Mouse (Mus musculus): ENCODE measurements around the gene Pam.
"Not testable (repeated sequence)": the region's sequence is repeated elsewhere in the genome, so short reads cannot be mapped to it uniquely, and the experiment has no call there.

Gene Pam

DNA sequence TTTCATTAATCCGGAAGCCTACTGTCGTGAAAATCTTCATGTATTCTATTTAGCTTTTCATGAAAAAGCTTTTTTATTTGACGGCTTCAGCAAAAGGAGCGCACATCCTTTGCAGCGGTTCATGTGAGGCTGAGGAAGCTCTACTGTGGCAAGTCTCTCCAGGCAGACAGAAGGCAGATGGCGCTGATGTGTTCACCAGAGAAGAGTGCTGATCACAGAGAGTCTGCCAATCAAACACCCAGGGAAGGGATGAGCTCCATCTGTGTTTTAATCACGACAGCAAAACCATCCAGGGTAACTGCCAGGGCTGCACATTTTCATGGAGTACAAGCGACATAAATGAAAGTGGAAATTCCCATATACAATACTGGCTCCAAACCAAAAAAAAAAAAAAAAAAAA, 63.6 kb downstream of the Pam start:
- peak; percentile 7 for DNase-seq

DNA sequence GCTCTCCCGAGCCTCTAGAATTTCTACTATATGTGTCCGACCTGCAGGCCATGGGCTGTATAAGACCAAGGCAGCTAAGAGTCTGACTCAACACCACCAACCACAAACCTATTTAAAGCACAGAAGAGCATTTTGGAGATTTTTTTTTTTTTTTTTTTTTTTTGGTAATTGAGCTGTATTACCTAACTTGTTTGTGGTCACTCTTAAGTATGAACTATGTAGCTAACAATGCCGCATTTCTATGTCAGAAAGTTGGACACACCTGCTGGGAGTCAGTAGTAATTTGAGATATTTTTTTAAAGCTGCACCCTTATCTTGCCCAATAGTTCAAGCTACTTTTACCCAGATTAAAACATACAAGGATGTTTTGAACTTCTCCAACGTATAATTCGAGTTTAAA, 66.4 kb downstream of the Pam start:
- no peak for DNase-seq

DNA sequence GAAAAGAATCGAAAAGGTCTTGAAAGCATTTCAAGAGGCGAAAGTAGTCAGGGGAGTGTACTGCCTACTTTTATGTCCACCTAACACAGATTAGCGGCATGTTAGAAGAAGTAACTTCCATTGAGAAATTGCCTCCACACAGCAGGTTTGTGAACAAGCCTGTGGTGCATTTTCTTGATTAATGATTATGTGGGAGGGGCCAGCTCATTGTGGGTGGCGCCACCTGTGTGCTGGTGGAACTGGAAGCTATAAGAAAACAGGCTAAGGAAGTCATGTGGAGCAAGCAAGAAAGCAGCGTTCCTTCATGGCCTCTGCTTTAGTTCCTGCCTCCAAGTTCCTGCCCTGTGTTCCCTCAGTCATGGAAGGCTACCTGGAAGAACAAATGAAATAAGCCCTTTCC, 67.0 kb downstream of the Pam start:
- DNase-seq: no peak

DNA sequence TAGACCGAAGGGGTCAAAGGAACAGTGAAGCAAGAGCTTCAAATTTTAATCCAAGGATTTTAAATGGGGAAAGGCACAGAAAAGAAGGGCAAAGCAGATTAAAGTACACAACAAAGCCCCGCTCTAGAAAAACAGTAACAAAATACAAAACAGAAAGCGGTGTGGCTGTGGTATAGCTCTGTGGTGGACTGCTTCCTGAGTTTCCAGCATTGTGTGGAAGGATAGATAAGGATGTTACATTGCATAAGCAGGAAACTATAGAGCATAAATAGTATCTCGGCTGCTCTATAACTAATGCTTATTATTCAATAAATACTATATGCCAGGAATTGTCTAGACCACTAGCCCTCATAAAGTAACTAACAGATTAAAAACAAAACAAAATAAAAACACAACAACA, 67.5 kb downstream of the Pam start:
- DNase-seq: no peak

DNA sequence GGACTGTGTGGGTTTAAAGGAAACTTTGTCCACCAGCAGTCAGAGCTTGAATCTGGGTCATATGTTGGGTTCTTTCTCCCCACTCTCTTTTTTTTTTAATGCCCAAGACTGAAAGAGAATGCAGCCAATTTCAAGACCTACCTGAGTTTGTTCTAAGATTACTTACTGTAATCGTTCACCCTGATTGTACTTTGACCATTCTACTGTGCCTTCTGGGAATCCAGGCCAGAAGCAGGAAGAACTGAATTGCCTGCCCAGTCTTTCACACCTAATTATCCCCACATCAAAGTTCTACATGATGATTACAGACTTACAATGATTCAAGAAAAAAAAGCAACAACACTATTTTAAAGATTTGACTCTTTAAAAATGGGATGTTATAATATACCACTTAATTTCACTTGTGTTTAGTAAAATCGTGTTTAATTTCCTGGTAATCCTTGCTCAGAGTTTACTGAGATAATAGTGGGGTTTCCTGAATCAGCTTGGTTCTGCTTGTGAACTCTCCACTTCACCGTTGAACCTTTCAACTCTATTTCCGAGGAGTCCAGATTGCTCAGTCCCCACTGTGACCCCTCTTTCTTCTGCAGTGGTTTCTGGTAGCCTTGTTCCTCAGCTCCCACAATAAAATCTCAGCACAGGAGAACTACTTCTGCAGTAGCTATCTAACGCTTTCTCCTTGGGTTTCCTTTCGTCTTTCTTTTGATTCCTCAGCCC, 69.4 kb downstream of the Pam start:
- DNase-seq: no peak

DNA sequence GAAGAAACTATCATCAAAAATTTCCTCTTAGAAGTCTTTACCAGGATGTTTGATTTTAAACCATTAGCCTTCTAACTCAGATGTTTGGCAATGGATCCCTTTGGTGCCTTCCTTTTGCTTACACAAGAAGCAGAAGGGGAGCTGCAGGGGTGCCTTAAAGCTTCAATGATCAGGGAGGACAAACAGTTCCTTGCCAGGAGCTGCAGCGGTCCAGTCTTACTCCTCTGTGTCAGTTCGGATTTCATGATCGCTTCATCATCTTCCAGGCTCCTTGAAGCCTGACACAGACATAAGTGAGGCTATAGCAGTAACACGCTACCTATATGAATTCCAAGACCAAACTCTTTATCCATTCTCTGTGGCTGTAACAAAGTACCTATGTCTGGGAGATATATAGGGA, 71.6 kb downstream of the Pam start:
- DNase-seq: no peak

DNA sequence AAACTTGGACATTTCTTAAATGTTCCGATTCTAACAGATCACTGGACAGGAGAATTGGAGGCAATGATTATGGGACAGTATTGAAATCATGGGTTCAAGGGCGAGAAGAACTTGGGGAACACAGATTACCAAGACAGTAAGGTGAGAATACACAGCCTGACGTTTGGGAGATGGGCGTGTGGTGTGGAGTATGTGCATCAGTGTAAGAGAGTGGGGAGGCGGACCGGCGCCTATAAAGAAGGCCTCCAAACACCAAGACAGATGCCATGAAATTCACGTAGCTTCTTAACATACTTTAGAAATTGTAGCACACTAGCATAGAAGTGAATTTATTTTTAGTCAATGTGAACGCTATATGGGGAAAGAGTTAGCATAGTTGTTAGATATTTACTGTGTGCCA, 76.5 kb downstream of the Pam start:
- DNase-seq: no peak

DNA sequence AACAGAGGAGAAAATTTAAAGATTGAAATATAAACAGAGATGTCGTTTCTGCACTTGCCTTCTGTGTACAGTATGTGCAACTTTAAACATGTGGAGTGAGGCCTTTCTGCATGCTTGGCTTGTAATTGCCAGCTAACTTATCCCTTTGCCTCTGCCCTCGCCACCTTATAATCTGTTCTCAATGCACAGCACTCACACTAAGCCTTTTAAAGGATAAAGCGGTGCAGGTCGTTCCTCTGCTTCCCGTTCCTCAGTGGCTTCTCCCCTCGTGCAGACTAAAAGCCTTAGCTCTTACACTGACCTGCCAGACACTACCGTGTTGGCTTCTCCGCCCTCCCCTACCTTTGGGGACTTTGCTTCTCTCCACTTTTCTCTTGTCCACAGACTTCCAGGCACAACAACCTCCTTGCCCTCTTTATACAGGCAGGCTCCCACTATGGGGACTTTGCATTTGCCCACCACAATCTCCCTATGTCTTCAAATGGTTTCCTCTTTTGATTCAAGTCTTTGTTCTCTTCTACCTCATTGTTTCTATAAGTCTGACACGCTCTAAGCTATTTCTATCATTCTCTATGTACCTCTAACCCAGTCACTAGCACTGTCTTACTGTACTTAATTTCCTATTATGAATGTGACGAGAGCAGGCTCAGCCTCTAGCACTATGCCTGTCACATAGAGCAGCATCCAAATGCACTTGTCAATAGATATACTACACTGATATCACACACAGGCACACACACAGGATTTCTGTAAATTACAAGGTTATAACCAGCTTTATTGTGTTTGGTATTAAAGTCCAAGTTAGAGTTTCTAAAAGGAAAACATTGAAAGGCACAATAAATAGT, 79.2 kb downstream of the Pam start:
- no peak for DNase-seq

DNA sequence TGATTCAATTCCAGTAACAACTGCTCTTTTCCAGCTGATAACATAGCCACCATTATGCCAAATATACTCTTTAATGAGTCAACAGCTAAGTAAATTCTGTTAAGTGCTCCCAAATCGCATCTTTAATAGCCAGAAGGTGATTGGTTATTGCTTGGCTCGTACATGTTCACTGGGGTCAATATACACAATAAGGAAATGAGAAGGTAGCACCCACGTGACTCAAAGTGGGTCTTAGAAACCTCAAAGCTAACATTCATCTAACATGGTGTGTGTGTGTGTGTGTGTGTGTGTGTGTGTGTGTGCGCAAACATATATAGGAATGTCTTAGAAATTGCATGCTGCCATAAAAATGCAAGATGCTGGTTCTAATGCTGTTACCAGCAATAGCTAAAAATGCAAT, 79.9 kb downstream of the Pam start:
- no peak for DNase-seq

DNA sequence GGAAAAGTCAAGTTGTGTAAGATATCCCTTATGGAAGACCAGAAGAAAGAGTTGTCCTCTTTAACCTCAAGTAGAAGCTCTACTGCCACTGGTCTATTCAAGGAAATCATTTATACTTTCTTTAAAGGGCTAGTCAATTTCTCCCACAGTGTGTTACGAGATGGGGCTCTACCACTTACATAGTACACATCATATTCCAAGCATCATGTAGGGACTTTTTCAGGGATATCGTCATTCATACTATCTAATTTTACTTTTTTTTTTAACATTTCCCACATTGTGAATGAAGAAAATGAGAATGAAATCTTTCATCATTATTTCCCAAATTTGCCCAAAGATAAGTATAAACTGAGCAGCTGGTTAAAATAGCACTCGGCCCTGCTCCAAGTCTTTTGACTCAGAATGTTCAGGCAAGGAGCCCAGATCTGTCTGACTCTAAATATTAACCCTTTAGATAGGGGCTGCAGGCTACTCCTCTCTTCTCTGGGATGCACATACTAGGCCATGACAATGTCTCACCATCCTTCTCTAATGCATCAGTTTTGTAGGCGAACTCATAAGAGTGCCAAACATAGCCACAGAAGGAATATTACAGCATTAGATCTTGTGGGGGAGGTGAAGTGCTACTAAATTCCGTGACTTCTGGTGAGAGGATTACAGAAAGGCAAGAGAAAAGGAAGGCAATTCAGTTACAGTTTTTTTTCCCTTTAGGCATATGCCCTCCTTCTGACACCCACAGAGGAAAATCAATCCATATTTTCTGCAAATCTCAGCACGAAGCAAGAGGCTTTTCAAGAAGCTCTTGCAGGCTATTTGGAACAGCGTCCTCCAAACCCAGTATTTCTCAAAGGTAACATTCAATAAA, 92.7 kb downstream of the Pam start:
- no peak for DNase-seq

DNA sequence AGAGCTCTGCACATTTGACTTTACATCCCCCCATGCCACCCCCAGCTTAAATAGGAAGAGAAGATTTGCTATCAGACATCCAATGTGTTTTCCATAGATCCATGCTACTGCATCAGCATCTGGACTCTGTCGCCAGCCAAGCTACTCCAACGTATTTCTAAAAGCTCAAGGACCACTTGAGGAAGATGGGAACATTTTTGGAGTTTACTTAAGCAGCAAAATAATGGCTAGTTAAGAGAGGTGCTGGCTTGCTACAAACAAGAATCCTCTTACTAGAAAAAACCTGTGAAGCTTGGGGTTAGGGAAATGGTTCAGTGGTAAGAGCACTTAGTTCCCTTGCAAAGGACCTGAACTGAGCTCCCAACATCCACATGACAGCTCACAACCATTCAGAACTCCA, 96.0 kb downstream of the Pam start:
- DNase-seq: no peak

DNA sequence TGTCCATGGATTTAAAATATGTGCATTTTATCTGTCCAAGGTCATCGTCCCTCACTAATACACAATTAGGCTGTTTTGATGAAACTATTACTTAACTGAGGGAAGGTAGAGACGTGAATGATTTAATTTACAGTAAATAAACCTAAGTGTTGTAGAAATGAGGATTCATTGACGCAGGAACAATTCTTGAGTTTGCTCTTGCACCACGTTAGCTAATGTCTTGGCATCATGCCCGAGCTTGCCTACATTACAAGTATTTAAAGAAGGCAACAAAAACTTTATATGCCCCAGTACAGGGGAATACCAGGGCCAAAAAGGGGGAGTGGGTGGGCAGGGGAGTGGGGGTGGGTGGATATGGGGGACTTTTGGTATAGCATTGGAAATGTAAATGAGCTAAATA, 96.5 kb downstream of the Pam start:
- DNase-seq: not testable (repeated sequence)

DNA sequence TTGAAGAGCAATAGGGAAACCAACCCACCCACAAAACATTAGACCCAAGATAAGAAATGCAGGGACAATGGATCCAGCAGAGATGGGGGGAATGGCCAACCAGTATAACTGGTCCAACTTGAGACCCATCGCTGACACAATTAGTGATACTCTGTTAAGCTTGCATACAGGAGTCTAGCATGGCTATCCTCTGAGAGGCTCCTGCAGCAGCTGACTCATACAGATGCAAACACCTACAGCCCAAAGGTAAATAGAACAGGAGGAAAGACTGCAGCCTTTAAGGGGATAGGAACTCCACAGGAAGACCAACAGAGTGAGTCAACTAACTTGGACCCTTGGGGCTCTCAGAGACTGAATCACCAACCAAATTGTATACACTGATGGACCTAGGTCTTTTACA, 98.4 kb downstream of the Pam start:
- DNase-seq: no peak

DNA sequence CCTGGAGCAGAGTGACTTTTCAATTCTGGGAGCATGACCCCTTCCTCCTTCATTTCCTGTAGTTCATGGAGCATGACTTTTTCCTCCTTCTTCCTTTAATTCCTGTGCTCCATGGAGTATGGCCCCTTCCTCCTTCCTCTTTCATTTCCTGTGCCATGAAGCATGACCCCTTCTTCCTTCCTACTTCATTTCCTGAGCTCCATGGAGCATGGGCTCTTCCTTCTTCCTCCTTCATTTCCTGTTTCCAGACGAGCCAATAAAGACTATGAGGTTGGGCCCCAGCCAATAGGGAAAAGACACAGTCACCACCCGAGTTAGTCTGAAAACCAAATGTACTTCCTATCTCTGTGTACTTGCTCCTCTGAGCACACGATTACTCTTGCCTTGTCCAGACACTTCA, 103.5 kb downstream of the Pam start:
- DNase-seq: no peak

DNA sequence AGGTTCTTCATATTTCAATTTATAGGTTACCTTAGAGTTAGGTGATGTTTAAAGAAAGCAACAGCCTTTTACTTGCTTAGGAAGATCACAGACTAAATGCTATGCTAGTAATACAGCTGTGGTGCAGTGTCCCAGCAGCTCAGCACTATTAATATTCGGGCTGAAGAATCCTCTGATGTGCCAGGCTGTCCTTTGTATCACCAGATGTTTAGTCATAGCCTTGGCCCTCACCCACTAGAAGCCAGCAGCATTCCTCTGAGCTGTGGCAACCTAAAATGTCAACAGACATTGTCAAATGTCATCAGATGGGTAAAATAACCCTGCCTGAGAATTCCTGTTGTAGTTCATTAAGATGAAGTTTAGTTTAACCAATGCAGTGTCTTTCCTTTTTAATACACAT, 112.3 kb downstream of the Pam start:
- DNase-seq: no peak

DNA sequence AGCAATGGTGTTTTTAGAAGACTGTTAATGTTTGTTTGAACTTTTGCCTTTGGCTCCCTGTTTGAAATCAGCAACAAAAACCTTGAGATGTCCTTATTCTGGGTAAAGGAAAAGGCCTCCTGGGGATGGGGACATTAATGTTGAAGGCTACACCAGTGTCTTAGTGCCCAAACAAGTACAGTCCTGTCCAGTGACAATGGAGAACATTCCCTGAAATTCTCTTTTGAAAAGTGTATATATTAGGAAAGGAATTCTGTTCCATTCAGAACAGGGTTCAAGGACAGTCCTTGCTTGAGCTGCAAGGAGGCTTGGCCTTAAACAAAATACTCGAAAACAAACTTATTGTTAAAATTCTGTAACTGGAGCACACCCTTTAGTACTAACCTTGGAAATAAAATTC, 116.0 kb downstream of the Pam start:
- no peak for DNase-seq

DNA sequence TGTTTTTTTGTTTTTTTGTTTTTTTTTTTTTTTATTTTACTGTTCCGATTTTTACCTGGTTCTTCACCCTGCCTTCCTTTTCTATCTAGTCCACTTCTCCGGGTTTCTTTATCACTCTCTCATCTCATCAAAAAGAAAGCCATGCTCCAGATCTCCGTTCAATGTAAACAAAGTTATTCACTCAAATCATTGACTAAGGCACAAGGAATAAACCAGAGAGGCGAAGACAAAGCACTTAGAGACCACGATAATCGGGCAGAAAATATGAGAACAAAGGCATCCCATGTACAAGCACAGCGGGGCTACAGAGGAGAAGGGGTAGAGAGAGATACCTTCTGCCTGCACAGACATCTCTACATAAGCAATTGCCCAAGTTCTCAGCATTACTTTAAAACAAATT, 117.9 kb downstream of the Pam start:
- DNase-seq: no peak

DNA sequence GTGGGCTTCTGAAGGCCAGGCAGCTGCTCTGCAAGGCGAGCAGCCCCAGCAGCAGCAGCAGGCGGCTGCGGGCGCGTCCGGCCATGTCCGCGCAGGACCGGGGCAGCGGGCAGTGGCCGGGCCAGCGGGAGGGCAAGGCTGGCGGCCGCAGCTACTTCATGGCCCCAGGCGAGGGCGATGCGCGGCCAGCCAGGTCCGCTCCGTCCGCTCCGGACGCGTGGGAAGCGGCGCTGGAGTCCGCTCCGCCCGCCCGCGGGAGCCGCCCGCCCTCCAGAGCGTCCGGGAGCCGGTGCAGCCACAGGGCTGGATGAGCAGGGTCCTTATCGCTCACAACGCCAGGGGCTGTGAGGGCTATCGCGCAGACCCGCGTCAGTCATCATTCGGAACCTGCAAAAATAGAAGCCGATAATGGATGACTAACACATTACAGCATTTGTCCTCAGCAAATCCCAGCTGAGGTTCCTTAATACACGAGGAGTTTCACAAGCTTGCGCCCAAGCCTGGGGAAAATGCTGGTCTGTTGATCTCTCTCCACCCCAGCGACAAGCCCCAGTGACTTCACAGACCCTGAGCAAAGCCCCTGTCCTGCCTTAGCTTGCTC, 118.5 kb downstream of the Pam start:
- DNase-seq: peak; percentile 43

DNA sequence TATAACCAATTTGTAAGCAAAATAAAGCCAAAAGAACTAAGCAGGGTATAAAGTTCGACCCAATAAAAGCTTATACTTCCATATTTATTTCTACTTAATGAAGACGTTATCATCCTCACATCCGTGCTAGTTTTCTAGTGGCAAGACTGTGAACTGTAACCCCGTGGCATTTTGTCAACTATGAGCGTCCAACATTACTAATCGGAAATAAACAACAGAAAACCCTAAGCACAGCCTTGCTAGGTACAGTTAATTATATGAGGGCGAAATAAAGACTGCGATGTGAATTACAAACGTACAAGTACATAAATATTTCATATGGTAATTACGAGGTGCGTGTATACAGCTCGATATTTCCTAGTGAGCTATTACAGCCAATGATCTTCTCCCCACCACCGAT, 119.4 kb downstream of the Pam start:
- DNase-seq: no peak

DNA sequence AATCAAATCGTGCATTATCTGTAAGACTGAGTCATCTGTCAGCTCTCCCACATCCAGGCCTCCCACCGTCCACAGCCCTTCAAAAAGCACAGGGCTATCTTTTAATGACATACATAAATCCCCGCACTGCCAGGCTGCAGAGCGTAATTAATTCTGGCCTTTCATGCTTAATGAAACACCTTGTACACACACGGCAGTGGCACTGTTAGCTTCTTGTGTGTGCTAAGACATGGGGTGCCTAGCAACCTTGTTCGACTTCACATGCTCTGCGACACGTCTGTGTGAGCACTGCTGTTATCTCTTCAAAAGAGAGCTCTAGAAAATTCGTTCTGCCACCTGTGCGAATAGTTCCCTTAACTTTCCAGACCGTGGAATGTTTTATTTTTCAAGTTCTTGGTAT, 120.5 kb downstream of the Pam start:
- DNase-seq: no peak

DNA sequence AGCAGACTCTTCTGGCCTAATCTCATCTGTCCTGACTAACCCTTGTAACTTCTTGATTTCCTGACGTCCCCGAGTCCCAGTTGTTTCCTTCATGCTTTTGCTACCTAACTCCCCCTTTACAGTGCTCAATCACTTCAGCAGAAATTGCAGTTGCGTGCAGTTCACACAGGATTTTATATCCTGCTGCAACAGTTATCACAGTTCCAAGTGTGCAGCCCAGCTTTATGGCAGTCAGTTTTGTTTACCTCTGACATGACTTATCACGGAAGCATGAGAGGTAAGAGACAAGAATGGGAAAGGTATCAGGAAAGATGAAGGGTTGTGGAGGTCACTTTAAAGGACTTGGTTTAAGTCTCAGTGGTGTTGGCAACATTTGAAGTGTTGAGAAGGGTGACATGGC, 125.7 kb downstream of the Pam start:
- no peak for DNase-seq

DNA sequence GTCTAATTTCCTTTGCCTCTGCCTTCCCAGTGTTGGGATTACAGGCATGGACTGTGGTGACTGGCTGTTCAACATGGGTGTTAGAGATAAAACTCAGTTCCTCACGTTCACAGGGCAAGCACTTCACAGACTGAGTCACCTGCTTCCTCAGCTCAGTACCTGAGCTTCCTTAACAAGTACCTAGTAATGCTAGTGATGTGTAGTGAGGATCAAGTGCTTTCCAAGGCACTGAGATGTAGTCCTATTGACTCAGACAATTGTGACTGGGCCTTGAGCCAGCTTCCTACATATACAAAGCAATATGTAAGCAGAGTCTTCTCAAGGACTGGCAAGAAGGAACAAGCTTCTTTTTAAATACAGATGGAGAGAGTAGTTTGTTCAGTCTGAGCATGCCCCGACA, 131.7 kb downstream of the Pam start:
- DNase-seq: no peak

DNA sequence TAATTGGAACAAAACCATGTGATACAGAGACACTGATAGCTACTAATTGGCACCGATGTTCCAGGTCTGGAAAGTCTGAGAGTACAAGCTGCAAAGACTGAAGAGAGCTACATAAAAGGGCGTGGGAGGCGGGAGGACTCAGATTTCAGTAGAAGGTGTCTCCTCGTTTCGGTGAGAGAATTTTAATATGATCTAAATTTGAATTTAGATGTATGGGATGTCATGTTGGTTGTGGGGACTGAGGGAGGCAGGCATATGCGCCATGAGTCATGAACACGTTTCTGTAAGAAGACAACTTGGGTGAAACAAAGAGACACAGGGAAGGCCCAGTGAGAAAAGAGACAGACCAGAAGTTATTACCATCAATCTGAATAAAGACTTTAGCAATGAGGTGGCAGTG, 133.3 kb downstream of the Pam start:
- DNase-seq: no peak
